Mouse (Mus musculus) limb, embryonic 12.5 days (tissue): ENCODE data around the gene Moap1. TPM values are rescaled to one million over a fixed set of nuclear protein-coding genes. Genes with fewer than 3 reads are reported as not detected.
A peak's percentile ranks its signal among the peaks of the same experiment; 100 is the strongest.

ENCODE experiments used
- ATAC-seq: fragments of 200-750 bp; cut with Nextera tagmentation; 2 replicates; pipeline ENCODE4 v1.8.0; 2017; ENCODE audit warnings: low read depth, moderate TSS enrichment; ENCODE audit not compliant: insufficient number of reproducible peaks, insufficient read depth, low FRiP score, low TSS enrichment
- H3K27ac ChIP-seq: fragments of 300-500 bp; sonication (generic); 2 replicates; pipeline ENCODE4 v1.5.1; 2016; ENCODE audit warnings: mild to moderate bottlenecking, moderate library complexity
- H3K27me3 ChIP-seq: fragments of 300-500 bp; sonication (generic); 2 replicates; pipeline ENCODE4 v1.6.1; 2016; ENCODE audit warnings: mild to moderate bottlenecking, moderate library complexity
- H3K36me3 ChIP-seq: fragments of 300-500 bp; sonication (generic); 2 replicates; pipeline ENCODE4 v1.6.1; 2016; ENCODE audit warnings: mild to moderate bottlenecking, moderate library complexity
- H3K4me1 ChIP-seq: fragments of 300-500 bp; sonication (generic); replicated peaks from 2 replicates; pipeline ENCODE4 v1.6.1; 2016
- H3K4me2 ChIP-seq: fragments of 300-500 bp; sonication (generic); 2 replicates; pipeline ENCODE4 v1.6.1; 2016; ENCODE audit warnings: mild to moderate bottlenecking, moderate library complexity
- H3K4me3 ChIP-seq: fragments of 300-500 bp; sonication (generic); replicated peaks from 2 replicates; pipeline ENCODE4 v1.5.1; 2016; ENCODE audit warnings: mild to moderate bottlenecking
- H3K9ac ChIP-seq: fragments of 300-500 bp; sonication (generic); replicated peaks from 2 replicates; pipeline ENCODE4 v1.6.1; 2016; ENCODE audit warnings: mild to moderate bottlenecking, moderate library complexity
- H3K9me3 ChIP-seq: fragments of 300-500 bp; sonication (generic); 2 replicates; pipeline ENCODE4 v1.6.1; 2016; ENCODE audit warnings: mild to moderate bottlenecking, moderate library complexity
- WGBS: fragments of 180-500 bp; shearing (Covaris S2); methylation state at CpG from one replicate; pipeline ENCODE4 v1.1.7; 2016; 5-methylcytosine and 5-hydroxymethylcytosine counted together
- polyA plus RNA-seq: library from polyadenylated mRNA; unstranded; fragments of >200 nt; fragmentation: Nextera tagmentation; extraction: Ambion mirVana; gene quantifications from 2 replicates; pipeline ENCODE4 v1.2.1, GENCODE M21; 2016

The Moap1 gene
- polyA plus RNA-seq: 26.0 and 34.1 TPM in 2 replicates

DNA sequence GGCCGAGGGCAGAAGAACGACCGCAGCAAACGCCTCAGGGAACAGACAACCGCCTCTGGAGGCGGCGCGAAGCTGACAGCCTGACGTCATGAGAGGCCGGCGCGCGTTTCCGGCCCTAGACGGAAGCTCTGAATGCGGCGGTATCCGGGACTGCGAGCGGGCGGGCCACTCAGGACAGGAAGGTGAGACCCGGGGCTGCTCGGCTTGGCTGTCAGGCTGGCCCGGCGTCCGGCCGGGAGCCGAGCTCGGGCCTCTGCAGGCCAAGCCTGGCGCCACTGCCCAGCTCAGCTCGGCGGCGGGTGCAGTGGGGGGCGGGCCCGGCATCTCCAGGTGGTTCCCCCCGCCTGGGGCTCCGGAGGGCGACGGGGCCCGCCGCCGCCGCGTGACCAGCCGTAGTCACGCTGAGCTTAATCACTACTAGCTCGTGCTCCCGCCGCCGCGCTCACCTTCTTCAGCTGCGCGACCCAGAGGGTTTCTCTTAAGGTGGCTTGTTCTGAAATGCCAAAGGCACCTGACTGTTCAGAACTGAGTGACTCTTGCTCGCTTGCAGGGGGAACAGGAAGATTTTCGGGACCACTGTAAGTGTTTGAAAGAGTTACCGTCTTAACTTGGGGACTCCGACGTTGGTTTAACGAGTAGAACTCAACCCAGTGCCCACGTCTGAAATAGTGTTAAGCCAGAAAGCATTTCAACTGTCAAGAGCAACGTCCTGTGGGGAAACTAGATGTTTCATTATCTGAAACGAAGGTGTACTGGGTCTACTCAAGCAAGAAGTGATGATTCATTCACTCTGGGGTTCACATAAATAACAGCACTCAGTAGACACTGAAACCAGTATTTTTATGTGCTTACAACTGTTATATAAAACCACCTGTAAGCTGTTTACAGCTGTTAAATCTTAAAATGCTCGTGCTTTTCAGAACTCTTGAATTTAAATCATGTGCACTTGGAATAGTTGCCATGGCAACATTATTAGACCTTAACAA, at the start of gene Moap1, which contains the start of gene Tmem251:
TSS of gene Moap1 (minus strand) at position 73 of the 986 bp plus-strand sequence.
TSS of gene Tmem251 (plus strand) at position 174 of the 986 bp plus-strand sequence.
- under 1% methylated on average over 63 of the region's 63 CpGs for WGBS
- Histone ChIP-seq H3K9me3 (no peaks in the 10 kb centered on the region), H3K27me3 (no peaks in the 10 kb centered on the region), H3K9ac (peak within 1 kb of the TSS; percentile 82), H3K36me3 (peaks cover 14% of the 10 kb centered on the region; the same call in 1 of the 2 replicates), H3K4me2 (peak within 1 kb of the TSS; percentile 84), H3K4me3 (peak within 1 kb of the TSS; percentile 80), H3K4me1 (peaks cover 21% of the 10 kb centered on the region), H3K27ac (peak within 1 kb of the TSS; percentile 90)
- peak; percentile 93 for ATAC-seq

DNA sequence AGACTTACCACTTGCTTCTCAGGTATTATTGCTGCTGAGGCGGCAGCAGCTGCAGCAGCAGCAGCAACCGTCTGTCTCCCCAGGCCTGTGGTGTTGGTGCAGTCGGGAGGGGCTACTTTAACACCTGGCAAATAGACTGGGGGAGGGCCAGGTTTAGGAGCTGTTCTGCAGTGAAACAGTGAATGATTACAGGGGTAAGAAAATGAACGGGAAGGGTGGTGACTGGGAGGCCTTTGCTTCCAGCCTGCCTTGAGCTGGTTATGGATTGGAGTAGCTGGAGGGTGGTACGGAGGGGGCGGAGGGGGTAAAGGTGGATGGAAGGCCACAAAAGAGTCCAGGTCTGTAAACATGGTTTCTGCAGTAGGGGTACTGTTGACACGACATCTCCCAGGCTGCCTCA, 44.5 kb upstream of the Moap1 start:
- no peaks in the 10 kb centered on the region for H3K9me3 ChIP-seq
- peaks cover 92% of the 10 kb centered on the region for H3K36me3 ChIP-seq
- H3K27me3 ChIP-seq: no peaks in the 10 kb centered on the region
- no peak overlapping the region for H3K9ac ChIP-seq
- ATAC-seq: no peak
- H3K4me1 ChIP-seq: no peaks in the 10 kb centered on the region
- H3K4me2 ChIP-seq: no peak overlapping the region
- no peak overlapping the region for H3K27ac ChIP-seq
- WGBS: 80% methylated on average over 7 of the region's 7 CpGs
- H3K4me3 ChIP-seq: no peak overlapping the region

- 89% methylated on average over 5 of the region's 5 CpGs for WGBS
- Histone ChIP-seq H3K9me3 (no peaks in the 10 kb centered on the region), H3K27ac (no peak overlapping the region), H3K36me3 (peaks cover 86% of the 10 kb centered on the region), H3K4me2 (no peak overlapping the region), H3K9ac (no peak overlapping the region), H3K27me3 (no peaks in the 10 kb centered on the region), H3K4me3 (no peak overlapping the region), H3K4me1 (no peaks in the 10 kb centered on the region)
- no peak for ATAC-seq
These were observed 42.1 kb upstream of the Moap1 start for GRCm38 (mm10) chr12:102785593-102785985.

DNA sequence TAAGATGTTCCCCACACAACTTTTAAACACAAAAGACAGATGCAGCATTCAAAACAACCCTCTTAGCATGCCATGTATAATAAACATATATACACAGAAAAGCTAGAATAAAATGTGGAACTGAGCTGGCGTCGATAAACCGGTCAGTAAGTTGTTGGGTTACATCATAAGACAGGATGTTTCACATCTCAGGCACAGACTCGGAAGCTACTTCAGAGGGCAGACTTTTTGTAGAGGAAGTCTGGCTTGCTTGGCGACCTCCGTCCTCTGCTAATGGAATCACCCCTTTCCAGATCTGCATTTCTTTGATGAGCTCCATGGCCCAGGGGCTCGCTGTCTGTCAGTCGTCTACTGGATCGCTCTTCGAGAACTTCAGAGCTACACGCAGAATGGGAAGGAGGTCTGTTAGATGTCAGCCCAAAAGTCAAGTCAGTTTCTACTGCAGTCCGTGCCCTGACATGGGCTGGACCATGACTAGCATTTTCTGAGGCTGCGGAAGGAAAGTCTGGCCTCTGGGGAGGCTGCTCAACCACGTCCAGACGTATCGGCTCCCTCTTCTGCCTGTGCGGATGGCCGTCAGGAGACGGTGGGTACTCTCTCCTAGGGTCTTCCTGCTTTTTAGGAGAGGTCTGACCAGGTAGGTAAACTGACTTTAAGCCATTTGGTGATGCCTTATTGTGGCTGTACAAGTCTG, 41.6 kb upstream of the Moap1 start:
- Histone ChIP-seq H3K4me1 (no peaks in the 10 kb centered on the region), H3K4me3 (no peak overlapping the region), H3K9me3 (no peaks in the 10 kb centered on the region), H3K27me3 (no peaks in the 10 kb centered on the region), H3K4me2 (no peak overlapping the region), H3K27ac (no peak overlapping the region), H3K36me3 (peaks cover 80% of the 10 kb centered on the region), H3K9ac (no peak overlapping the region)
- ATAC-seq: no peak
- 86% methylated on average over 19 of the region's 19 CpGs for WGBS

GRCm38 (mm10) chr12:102782841-102783240, 39.4 kb upstream of the Moap1 start:
- no peak for ATAC-seq
- Histone ChIP-seq H3K9me3 (no peaks in the 10 kb centered on the region), H3K4me1 (no peaks in the 10 kb centered on the region), H3K27ac (no peak overlapping the region), H3K27me3 (no peaks in the 10 kb centered on the region), H3K9ac (no peak overlapping the region), H3K36me3 (peaks cover 64% of the 10 kb centered on the region), H3K4me3 (no peak overlapping the region), H3K4me2 (no peak overlapping the region)
- 89% methylated on average over 5 of the region's 5 CpGs for WGBS

DNA sequence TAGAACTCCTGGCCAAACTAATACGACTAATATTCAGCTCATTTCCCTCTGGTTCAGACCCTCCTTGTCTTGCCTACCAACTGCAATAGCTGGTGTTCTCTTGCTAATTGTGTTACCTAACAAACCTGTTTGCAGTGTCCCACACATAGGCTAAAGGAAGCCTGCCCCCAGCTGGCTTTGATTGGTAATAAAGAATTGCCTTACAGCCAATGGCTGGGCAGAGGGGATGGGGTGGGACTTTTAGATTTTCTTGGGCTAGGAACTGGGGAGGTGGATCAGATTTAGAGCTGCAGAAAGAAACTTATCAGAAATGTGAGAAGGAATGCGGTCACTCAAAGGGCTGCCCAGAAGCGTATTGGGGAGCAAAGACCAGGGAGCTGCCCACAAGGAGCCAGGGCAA, 36.0 kb upstream of the Moap1 start:
- no peaks in the 10 kb centered on the region for H3K27me3 ChIP-seq
- 43% methylated on average over 3 of the region's 3 CpGs for WGBS
- H3K4me3 ChIP-seq: no peak overlapping the region
- H3K4me1 ChIP-seq: no peaks in the 10 kb centered on the region
- no peak overlapping the region for H3K9ac ChIP-seq
- no peaks in the 10 kb centered on the region for H3K9me3 ChIP-seq
- H3K36me3 ChIP-seq: peaks cover 66% of the 10 kb centered on the region
- ATAC-seq: no peak
- no peak overlapping the region for H3K27ac ChIP-seq
- H3K4me2 ChIP-seq: no peak overlapping the region

- H3K9ac ChIP-seq: no peak overlapping the region
- no peak overlapping the region for H3K4me2 ChIP-seq
- H3K36me3 ChIP-seq: peaks cover 65% of the 10 kb centered on the region
- no peaks in the 10 kb centered on the region for H3K27me3 ChIP-seq
- no peak for ATAC-seq
- H3K4me1 ChIP-seq: no peaks in the 10 kb centered on the region
- H3K27ac ChIP-seq: no peak overlapping the region
- 87% methylated on average over 5 of the region's 5 CpGs for WGBS
- H3K4me3 ChIP-seq: no peak overlapping the region
- no peaks in the 10 kb centered on the region for H3K9me3 ChIP-seq
These were observed 34.7 kb upstream of the Moap1 start for GRCm38 (mm10) chr12:102778151-102778550.

DNA sequence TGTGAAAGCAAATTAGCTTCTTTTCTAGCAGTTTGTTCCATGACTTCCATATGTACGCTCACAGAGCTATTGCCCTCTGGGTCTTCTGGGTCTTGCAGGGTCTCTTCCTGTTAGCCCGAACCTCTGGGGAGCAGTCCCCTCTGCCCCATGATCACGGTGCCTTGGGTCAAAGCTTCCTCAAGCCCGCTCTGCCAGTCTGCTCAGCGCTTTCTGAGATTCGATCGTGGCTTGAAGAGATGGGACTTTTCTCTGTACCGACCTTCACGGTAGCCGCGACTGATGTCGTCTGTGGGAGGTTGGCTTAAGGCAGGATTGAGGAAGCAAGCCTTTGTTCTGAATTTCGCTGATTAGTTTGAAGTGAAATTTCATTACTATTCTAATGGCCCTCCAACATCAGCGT, 32.6 kb upstream of the Moap1 start:
- Histone ChIP-seq H3K36me3 (peaks cover 70% of the 10 kb centered on the region), H3K27me3 (no peaks in the 10 kb centered on the region), H3K4me1 (no peaks in the 10 kb centered on the region), H3K4me3 (no peak overlapping the region), H3K9ac (no peak overlapping the region), H3K27ac (no peak overlapping the region), H3K9me3 (0 out of 2 replicates have a peak, but pooled peaks cover 6% of the 10 kb centered on the region), H3K4me2 (no peak overlapping the region)
- ATAC-seq: no peak
- 94% methylated on average over 14 of the region's 14 CpGs for WGBS

DNA sequence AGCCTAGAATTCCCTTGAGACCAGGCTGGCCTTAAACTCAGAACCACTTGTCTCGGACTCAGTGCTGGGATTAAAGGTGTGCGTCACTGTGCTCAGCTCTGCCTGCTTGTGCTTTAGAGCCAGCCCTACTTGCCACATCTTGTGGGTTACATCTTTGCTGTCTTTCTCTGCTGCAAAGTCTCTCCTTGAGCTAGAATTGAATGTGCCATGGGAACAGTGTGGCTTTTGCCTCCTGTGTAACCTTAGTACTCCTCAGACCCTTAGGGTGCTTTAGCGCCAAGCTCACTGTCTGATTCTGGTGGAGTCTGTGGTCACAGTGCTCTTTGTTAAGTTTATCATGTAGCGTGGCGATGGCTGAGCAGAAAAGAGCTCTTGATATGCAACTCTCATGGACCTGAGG, 29.2 kb upstream of the Moap1 start:
- Histone ChIP-seq H3K36me3 (peaks cover 95% of the 10 kb centered on the region), H3K4me1 (no peaks in the 10 kb centered on the region), H3K27me3 (no peaks in the 10 kb centered on the region), H3K9me3 (0 out of 2 replicates have a peak, but pooled peaks cover 6% of the 10 kb centered on the region), H3K9ac (no peak overlapping the region), H3K4me3 (no peak overlapping the region), H3K4me2 (no peak overlapping the region), H3K27ac (no peak overlapping the region)
- ATAC-seq: no peak
- 95% methylated on average over 5 of the region's 5 CpGs for WGBS

GRCm38 (mm10) chr12:102771601-102772000, 28.1 kb upstream of the Moap1 start:
- Histone ChIP-seq H3K27ac (no peak overlapping the region), H3K36me3 (peaks cover 95% of the 10 kb centered on the region), H3K4me1 (no peaks in the 10 kb centered on the region), H3K27me3 (no peaks in the 10 kb centered on the region), H3K4me2 (no peak overlapping the region), H3K9me3 (0 out of 2 replicates have a peak, but pooled peaks cover 6% of the 10 kb centered on the region), H3K4me3 (no peak overlapping the region), H3K9ac (no peak overlapping the region)
- WGBS: 92% methylated on average over 8 of the region's 8 CpGs
- no peak for ATAC-seq

GRCm38 (mm10) chr12:102769000-102769399, 25.5 kb upstream of the Moap1 start:
- H3K9me3 ChIP-seq: 0 out of 2 replicates have a peak, but pooled peaks cover 6% of the 10 kb centered on the region
- no peak overlapping the region for H3K4me3 ChIP-seq
- H3K27ac ChIP-seq: no peak overlapping the region
- H3K4me1 ChIP-seq: no peaks in the 10 kb centered on the region
- no peak overlapping the region for H3K4me2 ChIP-seq
- H3K27me3 ChIP-seq: no peaks in the 10 kb centered on the region
- no peak for ATAC-seq
- H3K36me3 ChIP-seq: peaks cover 92% of the 10 kb centered on the region
- WGBS: 93% methylated on average over 4 of the region's 4 CpGs
- H3K9ac ChIP-seq: no peak overlapping the region
